Mouse (Mus musculus) MEL (cell line): Measurements from ENCODE around the gene Rpl14. TPM values are rescaled to one million over a fixed set of nuclear protein-coding genes. Genes with fewer than 3 reads are reported as not detected.

Experiments
- DNase-seq: peaks from one replicate; pipeline ENCODE4 v3.0.0; 2011; ENCODE audit warnings: low read depth, low spot score
- H3K27ac ChIP-seq: 2 replicates; pipeline ENCODE4 v1.5.1; 2012; ENCODE audit warnings: low read depth, mild to moderate bottlenecking, control low read depth, low read length, moderate library complexity; ENCODE audit not compliant: control insufficient read depth
- H3K27me3 ChIP-seq, 2 experiments: fragments of 150-350 bp in 1 of 2; sonication (generic) in 1 of 2; 2 replicates each; pipeline ENCODE4 v1.6.1; 2012; ENCODE audit warnings: low read length in 2 of 2, mild to moderate bottlenecking in 2 of 2, improper control_type of control experiment in 1 of 2, moderate library complexity in 1 of 2; ENCODE audit not compliant: insufficient read depth in 2 of 2, control insufficient read depth in 1 of 2
- H3K36me3 ChIP-seq, 2 experiments: 2 replicates each; pipeline ENCODE4 v1.6.1; 2012 to 2014; ENCODE audit warnings: low read length in 2 of 2, improper control_type of control experiment in 1 of 2, inconsistent platforms in 1 of 2, mild to moderate bottlenecking in 1 of 2; ENCODE audit not compliant: insufficient read depth in 2 of 2, control insufficient read depth in 1 of 2
- H3K4me1 ChIP-seq, 2 experiments: fragments of 150-350 bp in 1 of 2; sonication (generic) in 1 of 2; 2 replicates each; pipeline ENCODE4 v1.6.1; 2012; ENCODE audit warnings: low read length in 2 of 2, improper control_type of control experiment in 1 of 2, mild to moderate bottlenecking in 1 of 2; ENCODE audit not compliant: insufficient read depth in 2 of 2, control insufficient read depth in 1 of 2
- H3K4me3 ChIP-seq, 2 experiments: fragments of 150-350 bp in 1 of 2; sonication (generic) in 1 of 2; 2 replicates each; pipeline ENCODE4 v1.5.1; 2012; ENCODE audit warnings: low read depth in 2 of 2, low read length in 2 of 2, mild to moderate bottlenecking in 2 of 2, moderate library complexity in 2 of 2, control low read depth in 1 of 2, improper control_type of control experiment in 1 of 2; ENCODE audit not compliant: control insufficient read depth in 1 of 2, insufficient read depth in 1 of 2
- H3K79me2 ChIP-seq: 2 replicates; pipeline ENCODE4 v1.6.1; 2012; ENCODE audit warnings: mild to moderate bottlenecking, low read length, moderate library complexity; ENCODE audit not compliant: control insufficient read depth, poor library complexity, insufficient read depth
- H3K9ac ChIP-seq: 2 replicates; pipeline ENCODE4 v1.6.1; 2012; ENCODE audit warnings: low read depth, mild to moderate bottlenecking, control low read depth, low read length, moderate library complexity; ENCODE audit not compliant: control insufficient read depth, poor library complexity, severe bottlenecking
- H3K9me3 ChIP-seq: fragments of 150-350 bp; sonication (generic); replicated peaks from 2 replicates; pipeline ENCODE4 v1.6.1; 2012; ENCODE audit warnings: mild to moderate bottlenecking, low read length, improper control_type of control experiment, moderate library complexity; ENCODE audit not compliant: insufficient read depth
- CHD2 ChIP-seq: IDR thresholded peaks from 2 replicates; pipeline ENCODE4 v1.6.1; 2011; ENCODE audit warnings: low read length, improper control_type of control experiment
- CTCF ChIP-seq, 3 experiments: IDR thresholded peaks in 2 of 3; conservative IDR thresholded peaks in 1 of 3; 2 replicates each; pipeline ENCODE4 v1.5.1; 2011 to 2012; ENCODE audit warnings: low read length in 3 of 3, low read depth in 2 of 3, mild to moderate bottlenecking in 2 of 3, improper control_type of control experiment in 1 of 3, inconsistent platforms in 1 of 3, mixed read lengths in 1 of 3, moderate library complexity in 1 of 3; ENCODE audit not compliant: control insufficient read depth in 1 of 3, insufficient read depth in 1 of 3, poor library complexity in 1 of 3, severe bottlenecking in 1 of 3
- ELF1 ChIP-seq: IDR thresholded peaks from 2 replicates; pipeline ENCODE4 v1.6.1; 2014; ENCODE audit warnings: low read depth, mild to moderate bottlenecking, inconsistent platforms, low read length, improper control_type of control experiment, moderate library complexity
- ETS1 ChIP-seq: IDR thresholded peaks from 2 replicates; pipeline ENCODE4 v1.6.1; 2012; ENCODE audit warnings: low read depth, mild to moderate bottlenecking, inconsistent platforms, low read length, improper control_type of control experiment, moderate library complexity
- GABPA ChIP-seq: IDR thresholded peaks from 2 replicates; pipeline ENCODE4 v1.6.1; 2012; ENCODE audit warnings: low read depth, mild to moderate bottlenecking, inconsistent platforms, low read length, improper control_type of control experiment, moderate library complexity
- GATA1 ChIP-seq: IDR thresholded peaks from 2 replicates; pipeline ENCODE4 v1.6.1; 2011; ENCODE audit warnings: low read depth, low read length, improper control_type of control experiment
- HCFC1 ChIP-seq: IDR thresholded peaks from 2 replicates; pipeline ENCODE4 v1.6.1; 2012; ENCODE audit warnings: low read depth, mild to moderate bottlenecking, inconsistent platforms, low read length, improper control_type of control experiment, moderate library complexity
- JUND ChIP-seq: IDR thresholded peaks from 2 replicates; pipeline ENCODE4 v1.6.1; 2011; ENCODE audit warnings: low read depth, mild to moderate bottlenecking, improper control_type of control experiment, low read length
- MAX ChIP-seq: IDR thresholded peaks from 2 replicates; pipeline ENCODE4 v1.6.1; 2011; ENCODE audit warnings: low read length, improper control_type of control experiment
- MXI1 ChIP-seq: IDR thresholded peaks from 2 replicates; pipeline ENCODE4 v1.6.1; 2011; ENCODE audit warnings: mild to moderate bottlenecking, low read depth, low read length, improper control_type of control experiment
- MYB ChIP-seq: IDR thresholded peaks from 2 replicates; pipeline ENCODE4 v1.6.1; 2011; ENCODE audit warnings: mild to moderate bottlenecking, low read depth, low read length, improper control_type of control experiment
- NRF1 ChIP-seq: IDR thresholded peaks from 2 replicates; pipeline ENCODE4 v1.6.1; 2014; ENCODE audit warnings: low read depth, mild to moderate bottlenecking, inconsistent platforms, low read length, improper control_type of control experiment, moderate library complexity; ENCODE audit not compliant: poor library complexity, insufficient read depth, severe bottlenecking
- POLR2AphosphoS2 ChIP-seq: IDR thresholded peaks from 2 replicates; pipeline ENCODE4 v1.6.1; 2011; ENCODE audit warnings: low read length, improper control_type of control experiment
- POLR2AphosphoS5 ChIP-seq: IDR thresholded peaks from 2 replicates; pipeline ENCODE4 v1.6.1; 2012; ENCODE audit warnings: low read depth, borderline replicate concordance, mild to moderate bottlenecking, inconsistent platforms, low read length, moderate library complexity, mixed read lengths
- RAD21 ChIP-seq: IDR thresholded peaks from 2 replicates; pipeline ENCODE4 v1.6.1; 2011; ENCODE audit warnings: mild to moderate bottlenecking, low read depth, low read length, improper control_type of control experiment
- SMC3 ChIP-seq: IDR thresholded peaks from 2 replicates; pipeline ENCODE4 v1.6.1; 2011; ENCODE audit warnings: low read depth, low read length, improper control_type of control experiment
- TBP ChIP-seq: IDR thresholded peaks from 2 replicates; pipeline ENCODE4 v1.8.0; 2011; ENCODE audit warnings: low read depth, low read length, improper control_type of control experiment
- UBTF ChIP-seq: IDR thresholded peaks from 2 replicates; pipeline ENCODE4 v1.6.1; 2012; ENCODE audit warnings: low read depth, mild to moderate bottlenecking, inconsistent platforms, low read length, improper control_type of control experiment, moderate library complexity, borderline replicate concordance; ENCODE audit not compliant: insufficient read depth
- USF1 ChIP-seq: IDR thresholded peaks from 2 replicates; pipeline ENCODE4 v1.6.1; 2014; ENCODE audit warnings: low read depth, mild to moderate bottlenecking, inconsistent platforms, low read length, improper control_type of control experiment, moderate library complexity
- USF2 ChIP-seq, 2 experiments: IDR thresholded peaks; 2 replicates each; pipeline ENCODE4 v1.6.1; 2011 to 2012; ENCODE audit warnings: improper control_type of control experiment in 2 of 2, low read length in 2 of 2, borderline replicate concordance in 1 of 2, inconsistent platforms in 1 of 2, low read depth in 1 of 2, mild to moderate bottlenecking in 1 of 2; ENCODE audit not compliant: insufficient read depth in 1 of 2
- ZC3H11A ChIP-seq: IDR thresholded peaks from 2 replicates; pipeline ENCODE4 v1.6.1; 2012; ENCODE audit warnings: low read depth, mild to moderate bottlenecking, inconsistent platforms, low read length, improper control_type of control experiment
- ZMIZ1 ChIP-seq: IDR thresholded peaks from 2 replicates; pipeline ENCODE4 v1.6.1; 2012; ENCODE audit warnings: low read depth, mild to moderate bottlenecking, inconsistent platforms, low read length, improper control_type of control experiment, moderate library complexity
- polyA plus RNA-seq, 2 experiments: library from polyadenylated mRNA; stranded (reverse) in 1 of 2; unstranded in 1 of 2; fragments of >175 nt in 1 of 2; fragments of >200 nt in 1 of 2; gene quantifications; 2 replicates each; pipeline versions ENCODE4 v1.2.1 to v1.2.4; 2012; ENCODE audit warnings: low replicate concordance in 2 of 2, low read depth in 1 of 2; ENCODE audit not compliant: insufficient read length in 2 of 2, insufficient read depth in 1 of 2, missing spikeins in 1 of 2
- total RNA-seq: library from RNA; depleted of rRNA; stranded (reverse); fragments of 300-350 nt; gene quantifications from 2 replicates; pipeline ENCODE4 v1.2.3, GENCODE M21; 2012

Gene Rpl14
- total and polyA plus RNA-seq, 3 experiments: 502 to 1,607 TPM; not detected in 1

DNA sequence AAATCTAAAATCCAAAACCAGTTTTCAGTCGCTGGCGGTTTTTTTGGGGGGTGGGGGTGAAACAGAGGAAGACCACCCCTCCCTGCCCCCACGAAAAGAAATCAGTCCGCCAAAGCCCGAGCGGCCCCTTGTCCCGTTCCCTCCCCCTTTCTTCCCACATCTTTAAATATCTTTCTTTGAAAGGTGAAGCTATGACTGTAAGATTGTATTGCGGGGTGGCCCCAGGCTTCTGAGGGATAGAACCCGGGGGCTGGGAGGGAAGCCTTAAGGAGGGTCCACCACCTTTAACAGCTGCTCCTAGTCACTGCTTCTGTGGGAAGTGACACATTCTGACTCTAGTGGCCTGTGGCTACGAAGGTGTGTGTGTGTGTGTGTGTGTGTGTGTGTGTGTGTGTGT, 32.3 kb downstream of the Rpl14 start:
- Histone ChIP-seq H3K9me3 (no peaks in the 10 kb centered on the region), H3K4me3 (no peak overlapping the region), H3K27ac (no peak overlapping the region), H3K79me2 (no peaks in the 10 kb centered on the region), H3K9ac (no peak overlapping the region), H3K36me3 (no peaks in the 10 kb centered on the region), H3K4me1 (no peaks in the 10 kb centered on the region), H3K27me3 (no peaks in the 10 kb centered on the region; a peak in 3 of 4 replicates)
- no peak for DNase-seq
- no peak for TF ChIP-seq HCFC1
- no peak for TF ChIP-seq POLR2AphosphoS5
- no peak for TF ChIP-seq ELF1
- TF ChIP-seq POLR2AphosphoS2: no peak
- TF ChIP-seq SMC3: no peak
- no peak for TF ChIP-seq MXI1
- TF ChIP-seq GABPA: no peak
- TF ChIP-seq ZC3H11A: no peak
- no peak for TF ChIP-seq ETS1
- no peak for TF ChIP-seq TBP
- TF ChIP-seq NRF1: no peak
- TF ChIP-seq MAX: no peak
- TF ChIP-seq UBTF: no peak
- TF ChIP-seq USF2 (IDR thresholded peaks at IDR 0.05; ENCODE audit: borderline replicate concordance in 1 of 2, insufficient read depth in 1 of 2, low read depth in 1 of 2, low read length in 2 of 2): no peak

DNA sequence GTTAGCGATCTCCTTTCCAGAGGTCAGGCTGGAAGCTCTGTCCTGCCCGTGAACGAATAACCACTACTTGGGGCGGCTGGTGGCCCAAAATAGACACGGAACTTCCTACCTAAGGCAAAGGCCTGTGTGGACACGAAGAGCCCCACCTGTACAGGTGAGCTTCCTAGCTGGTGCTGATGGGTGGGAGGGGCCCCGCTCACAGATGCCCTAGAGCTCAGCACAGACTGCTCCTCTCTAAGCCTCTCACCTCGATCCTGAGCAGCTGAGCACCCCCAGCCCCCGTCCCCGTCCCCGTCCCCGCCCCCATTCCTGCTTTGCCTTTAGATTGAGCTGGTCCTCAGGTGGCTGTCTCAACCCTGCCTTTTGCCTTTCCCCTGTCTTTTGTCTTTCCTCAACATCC, 32.7 kb downstream of the Rpl14 start:
- Histone ChIP-seq H3K79me2 (no peaks in the 10 kb centered on the region), H3K27ac (no peak overlapping the region), H3K27me3 (no peaks in the 10 kb centered on the region; a peak in 2 of 4 replicates), H3K4me3 (no peak overlapping the region), H3K4me1 (no peaks in the 10 kb centered on the region), H3K36me3 (no peaks in the 10 kb centered on the region), H3K9ac (no peak overlapping the region), H3K9me3 (no peaks in the 10 kb centered on the region)
- no peak for DNase-seq
- TF ChIP-seq RAD21 (no peak), USF2 (IDR thresholded peaks at IDR 0.05; ENCODE audit: borderline replicate concordance in 1 of 2, insufficient read depth in 1 of 2, low read depth in 1 of 2, low read length in 2 of 2) (no peak), UBTF (no peak), JUND (no peak), MYB (no peak), CHD2 (no peak), USF1 (no peak), CTCF (IDR thresholded peaks at IDR 0.05 in 2 of 3, conservative IDR thresholded peaks at IDR 0.05 in 1 of 3; ENCODE audit: control insufficient read depth in 1 of 3, insufficient read depth in 1 of 3, low read depth in 2 of 3, low read length in 3 of 3, poor library complexity in 1 of 3, severe bottlenecking in 1 of 3) (no peak), ZC3H11A (no peak), ZMIZ1 (no peak), ELF1 (no peak), GATA1 (no peak), SMC3 (no peak), MXI1 (no peak)
